Mouse (Mus musculus): ENCODE data around the gene Reep6.

The Reep6 gene

DNA sequence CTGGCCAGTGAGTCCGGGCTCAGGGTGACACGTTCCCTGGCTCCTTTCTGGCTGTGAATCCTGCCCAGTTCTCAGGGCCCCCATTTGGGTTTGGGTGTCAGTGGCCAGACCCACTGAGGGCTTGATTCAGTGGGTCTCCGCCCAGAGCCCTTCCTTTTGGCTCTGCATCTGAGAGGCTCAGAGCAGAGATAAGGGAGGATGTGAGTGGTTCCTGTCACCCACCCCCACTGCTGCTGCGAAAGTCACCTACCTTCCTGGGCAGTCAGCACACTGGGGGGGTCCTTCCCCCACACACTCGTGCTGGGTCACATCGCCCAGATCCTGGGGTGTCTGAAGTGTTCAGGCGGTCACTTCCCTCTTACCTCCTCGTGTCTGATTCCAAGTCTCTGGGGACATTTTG, 23.0 kb downstream of the Reep6 start:
- DNase-seq (ENCODE audit: low read depth, low spot score), result no peak

GRCm38 (mm10) chr10:80355431-80355830, 25.7 kb downstream of the Reep6 start:
- DNase-seq (ENCODE audit: low read depth, low spot score), result no peak

DNA sequence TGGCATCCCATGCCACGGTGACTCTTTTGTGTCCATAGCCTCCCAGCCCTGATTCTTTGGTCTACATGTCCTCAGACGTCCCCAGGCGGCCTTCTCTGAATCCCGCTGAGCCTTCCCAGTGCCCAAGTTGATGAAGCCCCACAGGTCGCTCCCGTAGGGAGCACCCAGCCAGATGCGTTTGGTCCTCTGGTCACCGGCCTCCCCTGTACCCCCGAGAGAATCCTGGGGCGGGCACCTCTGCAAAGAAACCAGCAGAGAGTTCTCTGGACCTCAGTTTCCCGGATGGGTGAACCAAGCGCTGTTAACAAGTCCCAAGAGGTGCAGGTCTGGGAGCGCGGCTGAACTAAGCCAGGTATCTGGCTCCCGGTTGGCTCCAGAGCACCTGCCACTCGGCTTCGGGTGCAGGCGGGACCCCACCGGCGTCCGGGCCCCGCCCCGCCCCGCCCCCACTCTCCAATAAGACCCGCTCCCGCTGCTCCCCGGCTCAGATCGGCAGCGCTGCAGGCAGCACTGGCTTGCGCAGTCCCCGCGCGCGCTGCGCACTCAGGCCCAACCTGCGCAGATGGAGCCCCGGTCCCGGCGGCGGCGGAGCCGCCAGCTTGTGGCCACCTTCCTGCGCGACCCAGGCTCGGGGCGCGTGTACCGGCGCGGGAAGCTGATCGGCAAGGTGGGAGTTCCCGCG, 26.4 kb downstream of the Reep6 start, which contains the start of gene Plk5:
Gene Plk5 (plus strand): TSS at position 459 of the 682 bp plus-strand sequence.
- DNase-seq (ENCODE audit: low read depth, low spot score), result no peak

GRCm38 (mm10) chr10:80356737-80357136, 27.0 kb downstream of the Reep6 start:
- DNase-seq (ENCODE audit: low read depth, low spot score), result no peak

- DNase-seq (ENCODE audit: low read depth, low spot score), result no peak
These were observed 27.6 kb downstream of the Reep6 start for GRCm38 (mm10) chr10:80357336-80357735.

- DNase-seq (ENCODE audit: low read depth, low spot score), result peak; percentile 32
These were observed 28.4 kb downstream of the Reep6 start for GRCm38 (mm10) chr10:80357994-80358639.

GRCm38 (mm10) chr10:80363734-80364133, 34.0 kb downstream of the Reep6 start:
- no peak for DNase-seq (ENCODE audit: low read depth, low spot score)

DNA sequence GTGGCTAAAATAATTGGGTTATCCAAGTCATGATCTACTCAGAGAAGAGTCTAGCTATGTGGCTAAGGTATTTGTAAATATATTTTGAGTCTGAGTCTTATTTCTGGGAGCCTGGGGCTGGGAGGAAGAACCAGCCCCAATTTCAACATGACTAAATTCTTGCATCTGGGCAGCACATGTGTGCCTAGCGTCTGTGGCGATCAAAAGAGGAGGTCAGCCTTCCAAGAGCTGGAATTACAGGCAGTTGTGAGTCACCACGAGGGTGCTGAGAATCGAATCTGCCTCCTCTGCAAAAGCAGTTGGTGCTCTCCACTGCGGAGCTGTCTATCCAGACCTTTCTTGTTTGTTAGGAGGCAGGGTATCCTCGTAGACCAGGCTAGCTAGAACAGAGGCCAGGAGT, 36.0 kb downstream of the Reep6 start:
- DNase-seq (ENCODE audit: low read depth, low spot score), result no peak

GRCm38 (mm10) chr10:80367954-80368353, 38.2 kb downstream of the Reep6 start:
- DNase-seq (ENCODE audit: low read depth, low spot score), result no peak

DNA sequence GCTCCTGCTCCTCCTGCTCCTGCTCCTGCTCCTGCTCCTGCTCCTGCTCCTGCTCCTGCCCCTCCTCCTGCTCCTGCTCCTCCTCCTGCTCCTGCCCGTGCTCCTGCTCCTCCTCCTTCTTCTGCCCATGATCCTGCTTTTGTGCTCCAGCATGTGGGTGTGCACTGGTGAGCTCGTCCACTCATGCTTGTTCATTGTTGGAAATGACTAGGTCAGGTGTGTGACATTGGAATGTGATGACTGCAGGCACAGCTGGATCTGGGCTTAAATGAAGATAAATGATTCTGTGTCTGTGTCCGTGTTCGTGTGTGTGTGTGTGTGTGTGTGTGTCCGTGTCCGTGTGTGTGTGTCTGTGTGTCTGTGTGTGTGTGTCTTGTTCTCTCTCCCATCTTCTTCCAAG, 38.6 kb downstream of the Reep6 start:
- DNase-seq (ENCODE audit: low read depth, low spot score), result no peak

GRCm38 (mm10) chr10:80369995-80370747, 40.4 kb downstream of the Reep6 start:
- DNase-seq (ENCODE audit: low read depth, low spot score), result peak; percentile 76

DNA sequence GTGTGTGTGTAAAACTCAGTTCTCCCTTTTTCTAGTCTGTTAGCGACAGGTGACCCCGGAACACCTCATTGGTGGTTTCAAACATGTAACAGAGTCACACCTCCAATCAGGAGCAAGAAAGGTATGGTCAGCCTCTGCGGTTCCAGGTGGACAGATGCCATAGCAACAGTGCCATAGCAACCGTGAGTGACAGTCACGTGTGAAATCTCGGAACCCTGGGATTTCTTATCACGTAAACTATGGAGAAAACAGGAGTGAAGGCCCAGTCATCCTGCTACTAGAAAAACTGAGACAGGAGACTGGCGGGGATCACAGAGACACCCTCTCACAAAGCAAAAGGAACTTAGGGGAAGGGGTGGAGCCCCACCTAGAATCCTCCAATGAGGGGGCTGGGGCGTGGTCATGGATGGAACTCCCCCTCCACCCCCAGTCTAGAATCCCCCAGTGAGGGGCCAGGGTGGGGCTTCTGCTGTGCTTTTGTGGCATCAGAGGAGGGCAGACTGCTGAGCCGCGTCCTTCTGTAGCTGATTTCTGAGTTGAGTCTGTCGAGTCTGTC, 41.7 kb downstream of the Reep6 start:
- DNase-seq (ENCODE audit: low read depth, low spot score), result peak; percentile 97

DNA sequence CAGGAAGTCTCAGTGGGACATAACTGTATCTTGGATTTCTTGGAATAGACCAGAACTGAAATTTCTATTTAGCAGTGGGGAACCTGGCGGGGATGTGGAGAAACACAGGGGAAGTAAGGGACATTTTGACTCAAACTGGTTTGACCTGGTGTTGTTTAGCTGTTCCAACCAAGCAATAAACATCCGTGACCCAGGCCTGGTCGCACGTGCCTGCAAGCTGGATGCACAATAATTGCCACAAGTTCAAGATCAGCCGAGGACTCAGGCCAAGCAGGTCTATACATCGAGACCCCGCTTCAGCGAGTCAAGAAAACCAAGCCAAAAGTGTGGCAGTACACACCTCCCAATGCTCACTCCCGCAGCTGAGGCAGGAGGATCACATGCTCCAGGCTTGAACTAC, 42.2 kb downstream of the Reep6 start:
- DNase-seq (ENCODE audit: low read depth, low spot score), result no peak

- DNase-seq (ENCODE audit: low read depth, low spot score), result no peak
These were observed 43.0 kb downstream of the Reep6 start for GRCm38 (mm10) chr10:80372706-80373105.

DNA sequence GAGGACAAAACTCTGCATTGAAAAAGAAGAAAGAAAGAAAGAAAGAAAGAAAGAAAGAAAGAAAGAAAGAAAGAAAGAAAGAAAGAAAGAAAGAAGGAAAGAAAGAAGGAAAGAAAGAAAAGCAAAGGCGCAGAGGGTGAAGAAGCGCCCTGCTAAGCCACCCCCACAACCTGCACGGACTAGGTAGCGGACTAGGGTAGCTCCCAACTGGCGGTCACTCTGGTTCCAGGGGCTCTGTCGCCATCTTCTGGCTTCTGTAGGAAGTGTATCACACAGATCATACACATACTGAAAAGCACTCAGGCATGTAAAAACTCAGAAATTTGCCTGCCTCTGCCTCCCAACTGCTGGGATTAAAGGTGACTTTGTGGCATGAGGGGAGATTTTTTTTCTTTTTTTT, 44.3 kb downstream of the Reep6 start:
- DNase-seq (ENCODE audit: low read depth, low spot score), result peak; percentile 88

- DNase-seq (ENCODE audit: low read depth, low spot score), result peak; percentile 92
These were observed 46.4 kb downstream of the Reep6 start for GRCm38 (mm10) chr10:80376160-80376559.

GRCm38 (mm10) chr10:80377716-80378115, 48.0 kb downstream of the Reep6 start:
- peak; percentile 34 for DNase-seq (ENCODE audit: low read depth, low spot score)

- no peak for DNase-seq (ENCODE audit: low read depth, low spot score)
These were observed 53.0 kb downstream of the Reep6 start for GRCm38 (mm10) chr10:80382641-80383365.

DNA sequence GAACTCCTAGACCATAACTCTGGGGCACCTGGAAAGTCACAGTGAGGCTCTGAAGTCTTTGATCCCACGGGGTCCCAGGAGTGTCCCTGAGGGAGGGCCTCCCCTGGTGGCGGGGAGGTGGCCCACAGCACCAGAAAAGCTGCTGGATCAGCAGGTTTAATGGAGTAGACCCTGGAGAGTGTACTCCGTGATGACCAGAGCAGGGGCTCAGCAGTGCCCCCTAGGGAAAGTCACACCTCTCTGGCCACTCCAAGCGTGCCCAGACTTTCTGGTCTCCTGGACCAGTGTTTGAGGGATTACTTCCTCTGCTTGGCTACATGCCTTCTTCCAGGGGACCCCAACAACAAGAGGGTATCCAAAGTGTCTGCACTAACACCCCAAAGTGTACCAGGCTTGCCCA, 53.7 kb downstream of the Reep6 start:
- no peak for DNase-seq (ENCODE audit: low read depth, low spot score)

DNA sequence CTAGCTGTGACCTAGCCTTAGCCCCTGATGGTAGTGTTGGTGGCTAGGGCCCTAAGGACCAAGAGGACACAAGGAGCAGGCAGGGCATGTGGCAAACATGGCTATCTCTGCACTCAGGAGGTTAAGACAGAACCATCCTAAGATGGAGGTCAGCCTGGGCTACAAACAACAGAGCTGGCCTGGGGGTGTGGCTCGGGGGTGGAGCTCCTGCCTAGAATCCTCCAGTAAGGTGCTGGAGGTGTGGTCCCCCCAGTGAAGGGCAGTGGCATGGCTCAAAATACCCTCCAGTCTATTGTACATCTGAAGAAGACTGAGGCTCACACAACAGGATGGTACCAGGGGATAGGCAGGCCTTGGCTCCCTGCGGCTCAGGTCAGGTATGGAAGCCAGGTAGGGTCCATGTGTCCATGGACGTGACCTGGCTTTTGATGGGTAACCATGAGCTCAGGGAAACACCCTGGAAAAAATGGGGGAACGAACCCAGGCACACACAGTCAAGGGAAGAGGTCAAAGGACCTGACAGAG, 54.4 kb downstream of the Reep6 start:
- DNase-seq (ENCODE audit: low read depth, low spot score), result peak; percentile 47

DNA sequence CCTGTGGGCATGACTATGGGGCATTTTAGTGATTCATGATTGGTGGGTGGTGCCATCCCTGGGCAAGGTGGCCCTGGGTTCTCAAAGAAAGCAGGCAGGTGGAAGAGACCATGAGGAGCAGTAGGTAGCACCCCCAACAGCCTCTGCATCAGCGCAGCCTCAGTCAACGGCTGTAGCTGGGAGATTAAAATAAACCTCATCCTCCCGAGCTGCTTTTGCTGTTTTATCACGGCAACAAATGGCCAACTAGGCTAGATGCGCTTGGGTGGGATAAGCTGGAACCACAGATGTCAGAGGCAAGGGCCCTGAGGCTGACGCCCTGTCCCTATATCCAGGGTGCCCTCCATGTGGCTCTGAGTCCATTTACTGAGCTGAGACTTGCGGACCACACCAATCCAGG, 55.0 kb downstream of the Reep6 start:
- no peak for DNase-seq (ENCODE audit: low read depth, low spot score)

Measured in A20 (cell line).